Mouse (Mus musculus) hindbrain, embryonic 11.5 days (tissue): Measurements from ENCODE around the gene Asphd1. TPM values are rescaled to one million over a fixed set of nuclear protein-coding genes. Genes with fewer than 3 reads are reported as not detected.
A peak's percentile ranks its signal among the peaks of the same experiment; 100 is the strongest.

Source experiments
- ATAC-seq: fragments of 200-750 bp; cut with Nextera tagmentation; 2 replicates; pipeline ENCODE4 v1.8.0; 2017; ENCODE audit warnings: mild to moderate bottlenecking, moderate TSS enrichment, moderate library complexity; ENCODE audit not compliant: low FRiP score
- DNase-seq: peaks from one replicate; pipeline ENCODE4 v3.0.0-alpha.2; 2015; ENCODE audit warnings: low spot score
- H3K27ac ChIP-seq: fragments of 300-500 bp; sonication (generic); 2 replicates; pipeline ENCODE4 v1.5.1; 2014; ENCODE audit warnings: mild to moderate bottlenecking, low read depth, low read length
- H3K27me3 ChIP-seq: fragments of 300-500 bp; sonication (generic); 2 replicates; pipeline ENCODE4 v1.6.1; 2014; ENCODE audit warnings: mild to moderate bottlenecking, low read length, moderate library complexity, mixed read lengths; ENCODE audit not compliant: control insufficient read depth, insufficient read depth
- H3K36me3 ChIP-seq: fragments of 300-500 bp; sonication (generic); 2 replicates; pipeline ENCODE4 v1.6.1; 2014; ENCODE audit warnings: mild to moderate bottlenecking, low read length, moderate library complexity, mixed read lengths; ENCODE audit not compliant: control insufficient read depth, insufficient read depth
- H3K4me1 ChIP-seq: fragments of 300-500 bp; sonication (generic); replicated peaks from 2 replicates; pipeline ENCODE4 v1.6.1; 2014; ENCODE audit warnings: low read length, mixed read lengths; ENCODE audit not compliant: control insufficient read depth, insufficient read depth
- H3K4me2 ChIP-seq: fragments of 300-500 bp; sonication (generic); replicated peaks from 2 replicates; pipeline ENCODE4 v1.6.1; 2014; ENCODE audit warnings: mild to moderate bottlenecking, low read depth, low read length
- H3K4me3 ChIP-seq: fragments of 300-500 bp; sonication (generic); 2 replicates; pipeline ENCODE4 v1.5.1; 2014; ENCODE audit warnings: low read depth, low read length
- H3K9ac ChIP-seq: fragments of 300-500 bp; sonication (generic); 2 replicates; pipeline ENCODE4 v1.6.1; 2014; ENCODE audit warnings: low read depth, low read length
- H3K9me3 ChIP-seq: fragments of 300-500 bp; sonication (generic); 2 replicates; pipeline ENCODE4 v1.6.1; 2016; ENCODE audit warnings: low read length; ENCODE audit not compliant: control insufficient read depth
- WGBS: fragments of 180-500 bp; shearing (Covaris S2); extraction: QIAGEN DNeasy Blood & Tissue Kit; methylation state at CpG from one replicate; pipeline ENCODE4 v1.1.7; 2014; 5-methylcytosine and 5-hydroxymethylcytosine counted together
- polyA plus RNA-seq: library from polyadenylated mRNA; unstranded; fragments of >200 nt; fragmentation: Nextera tagmentation; extraction: Ambion mirVana; gene quantifications from 2 replicates; pipeline ENCODE4 v1.2.1, GENCODE M21; 2014

The Asphd1 gene
- polyA plus RNA-seq, 1 experiment from 2014 or later: 0.90 TPM

DNA sequence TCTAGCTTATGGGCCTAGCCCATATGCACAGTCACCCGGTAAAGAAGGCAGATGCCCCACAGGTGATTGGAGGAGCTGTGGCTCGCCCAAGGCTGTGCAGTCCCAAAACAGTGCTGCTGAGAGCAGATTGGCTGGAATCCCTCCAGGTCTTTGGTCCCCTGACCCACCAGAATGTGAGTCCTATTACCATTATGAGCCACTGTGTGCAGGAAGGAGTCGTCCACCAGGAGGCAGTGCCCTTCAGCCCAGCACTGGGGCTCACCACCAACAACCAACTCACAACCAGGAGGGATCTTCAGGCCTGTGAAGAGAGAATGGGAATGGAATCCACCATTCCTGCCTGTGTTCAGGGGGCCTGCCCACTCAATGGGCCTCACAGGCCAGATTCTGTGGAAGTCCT lies 2.9 kb downstream of the Asphd1 start:
- no peaks in the 10 kb centered on the region for H3K9me3 ChIP-seq
- no peak overlapping the region for H3K4me3 ChIP-seq
- no peak overlapping the region for H3K27ac ChIP-seq
- H3K9ac ChIP-seq: no peak overlapping the region
- no peak overlapping the region for H3K4me2 ChIP-seq
- no peak for ATAC-seq
- H3K27me3 ChIP-seq: peaks cover 15% of the 10 kb centered on the region
- H3K36me3 ChIP-seq: no peaks in the 10 kb centered on the region
- WGBS: 47% methylated on average over 3 of the region's 3 CpGs
- peaks cover 4% of the 10 kb centered on the region; the same call in 1 of the 2 replicates for H3K4me1 ChIP-seq
- DNase-seq: peak; percentile 48

- Histone ChIP-seq H3K27ac (no peak overlapping the region), H3K27me3 (no peaks in the 10 kb centered on the region), H3K4me1 (peaks cover 4% of the 10 kb centered on the region; the same call in 1 of the 2 replicates), H3K4me2 (no peak overlapping the region), H3K9me3 (no peaks in the 10 kb centered on the region), H3K36me3 (0 out of 2 replicates have a peak, but pooled peaks cover 1% of the 10 kb centered on the region), H3K4me3 (no peak overlapping the region), H3K9ac (no peak overlapping the region)
- 62% methylated on average over 5 of the region's 5 CpGs for WGBS
- DNase-seq: no peak
- ATAC-seq: no peak
These were observed 7.6 kb downstream of the Asphd1 start for GRCm38 (mm10) chr7:126941801-126942200.

DNA sequence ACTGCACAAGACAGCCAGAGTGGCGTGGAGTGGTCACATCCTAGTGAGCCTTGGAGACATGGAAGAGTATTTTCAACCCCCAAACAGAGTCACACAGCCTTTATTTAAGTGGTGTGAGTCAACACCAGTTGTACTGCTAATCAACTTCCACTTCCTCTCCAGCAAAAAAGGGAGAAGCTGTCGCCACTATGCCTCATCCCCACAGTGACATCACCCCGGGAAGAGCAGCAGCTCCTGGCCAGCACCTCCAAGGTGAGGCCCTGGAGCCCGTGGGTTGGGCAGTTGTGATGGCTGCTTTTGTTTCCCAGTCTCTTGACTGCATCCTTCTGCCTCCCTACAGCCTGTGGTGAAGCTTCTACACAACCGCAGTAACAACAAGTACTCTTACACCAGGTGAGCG lies 8.2 kb downstream of the Asphd1 start:
- Histone ChIP-seq H3K36me3 (0 out of 2 replicates have a peak, but pooled peaks cover 3% of the 10 kb centered on the region), H3K4me2 (no peak overlapping the region), H3K9me3 (no peaks in the 10 kb centered on the region), H3K9ac (no peak overlapping the region), H3K27ac (no peak overlapping the region), H3K27me3 (no peaks in the 10 kb centered on the region), H3K4me3 (no peak overlapping the region), H3K4me1 (peaks cover 4% of the 10 kb centered on the region; the same call in 1 of the 2 replicates)
- DNase-seq (no peak), ATAC-seq (no peak)
- WGBS: 60% methylated on average over 6 of the region's 6 CpGs

DNA sequence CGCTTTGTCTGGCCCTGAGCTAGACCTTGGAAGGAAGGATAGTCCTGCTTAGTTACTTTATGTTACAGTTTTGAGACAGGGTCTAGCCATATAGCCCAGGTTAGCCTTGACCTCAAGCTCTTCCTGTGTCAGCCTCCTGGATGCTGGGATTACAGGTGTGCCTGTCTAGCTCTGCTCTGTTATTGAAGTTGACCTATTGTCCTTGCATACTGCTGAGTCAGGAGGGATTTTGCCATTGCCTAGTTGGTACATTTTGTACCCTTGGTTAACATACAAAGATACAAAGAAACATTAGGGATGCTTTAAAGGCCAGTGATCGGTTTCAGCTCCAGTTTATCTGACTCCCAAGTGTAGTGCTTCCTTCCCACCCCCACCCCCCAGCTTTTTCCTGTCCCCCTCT lies 16.7 kb downstream of the Asphd1 start:
- 0 out of 2 replicates have a peak, but pooled peaks cover 3% of the 10 kb centered on the region for H3K36me3 ChIP-seq
- no peak for DNase-seq
- no peak overlapping the region for H3K4me3 ChIP-seq
- WGBS: 93% methylated on average over 2 of the region's 2 CpGs
- no peak overlapping the region for H3K27ac ChIP-seq
- no peaks in the 10 kb centered on the region for H3K4me1 ChIP-seq
- ATAC-seq: no peak
- H3K4me2 ChIP-seq: no peak overlapping the region
- no peak overlapping the region for H3K9ac ChIP-seq
- H3K27me3 ChIP-seq: no peaks in the 10 kb centered on the region
- H3K9me3 ChIP-seq: no peaks in the 10 kb centered on the region

GRCm38 (mm10) chr7:126929046-126929445 lies 20.3 kb downstream of the Asphd1 start:
- WGBS: under 1% methylated on average over 21 of the region's 27 CpGs
- Histone ChIP-seq H3K4me3 (peak overlapping the region; percentile 71), H3K9me3 (no peaks in the 10 kb centered on the region), H3K4me2 (peak overlapping the region; percentile 93), H3K27ac (peak overlapping the region; percentile 43; the same call in 1 of the 2 replicates), H3K9ac (peak overlapping the region; percentile 67), H3K27me3 (no peaks in the 10 kb centered on the region), H3K4me1 (no peaks in the 10 kb centered on the region), H3K36me3 (no peaks in the 10 kb centered on the region)
- ATAC-seq: peak; percentile 80
- DNase-seq: no peak

DNA sequence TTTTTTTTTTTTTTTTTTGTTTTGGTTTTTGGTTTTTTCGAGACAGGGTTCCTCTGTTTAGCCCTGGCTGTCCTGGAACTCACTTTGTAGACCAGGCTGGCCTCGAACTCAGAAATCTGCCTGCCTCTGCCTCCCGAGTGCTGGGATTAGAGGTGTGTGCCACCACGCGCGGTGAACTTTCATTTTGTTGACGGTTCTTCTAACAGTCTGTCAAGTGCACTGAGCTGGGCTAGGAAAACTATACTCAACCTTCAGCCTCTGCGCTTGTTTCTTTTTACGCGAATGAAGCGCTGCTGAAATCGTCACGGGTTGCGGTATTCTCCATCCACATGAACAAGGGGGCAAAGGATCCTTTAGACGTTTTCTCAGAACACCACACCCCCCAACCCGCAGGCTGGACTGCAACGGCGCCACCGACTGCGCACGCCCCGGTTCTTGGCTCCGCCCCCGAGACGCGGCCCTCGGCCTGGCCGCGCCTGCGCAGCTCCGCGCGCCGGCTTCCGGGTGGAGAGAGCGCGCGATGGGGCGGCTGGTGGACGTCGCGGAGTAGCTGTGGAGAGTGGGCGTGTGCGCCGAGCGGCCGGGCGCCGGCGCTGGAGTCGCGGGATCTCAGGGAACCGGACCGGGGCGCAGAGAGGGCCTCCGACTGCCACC lies 20.9 kb downstream of the Asphd1 start, which contains the start of gene Kctd13:
TSS of gene Kctd13 (plus strand) at position 496 of the 654 bp plus-strand sequence.
- Histone ChIP-seq H3K4me1 (no peaks in the 10 kb centered on the region), H3K4me2 (peak within 1 kb of the TSS; percentile 93), H3K9ac (peak within 1 kb of the TSS; percentile 67), H3K36me3 (no peaks in the 10 kb centered on the region), H3K27me3 (no peaks in the 10 kb centered on the region), H3K4me3 (peak within 1 kb of the TSS; percentile 71), H3K27ac (peak within 1 kb of the TSS; percentile 43; the same call in 1 of the 2 replicates), H3K9me3 (no peaks in the 10 kb centered on the region)
- ATAC-seq: peak; percentile 94
- 5% methylated on average over 48 of the region's 56 CpGs for WGBS
- DNase-seq: peak; percentile 95

GRCm38 (mm10) chr7:126926299-126926698 lies 23.1 kb downstream of the Asphd1 start:
- Histone ChIP-seq H3K9ac (no peak overlapping the region), H3K36me3 (no peaks in the 10 kb centered on the region), H3K4me3 (no peak overlapping the region), H3K4me1 (peaks cover 4% of the 10 kb centered on the region; the same call in 1 of the 2 replicates), H3K9me3 (no peaks in the 10 kb centered on the region), H3K27me3 (no peaks in the 10 kb centered on the region), H3K4me2 (no peak overlapping the region), H3K27ac (no peak overlapping the region)
- WGBS: 59% methylated on average over 3 of the region's 3 CpGs
- ATAC-seq: no peak
- no peak for DNase-seq

- H3K36me3 ChIP-seq: no peaks in the 10 kb centered on the region
- H3K27me3 ChIP-seq: no peaks in the 10 kb centered on the region
- ATAC-seq (no peak), DNase-seq (no peak)
- H3K27ac ChIP-seq: peak overlapping the region; percentile 88
- no peak overlapping the region for H3K4me3 ChIP-seq
- H3K4me1 ChIP-seq: peaks cover 4% of the 10 kb centered on the region; the same call in 1 of the 2 replicates
- WGBS: 27% methylated on average over 5 of the region's 5 CpGs
- H3K9me3 ChIP-seq: no peaks in the 10 kb centered on the region
- H3K4me2 ChIP-seq: no peak overlapping the region
- H3K9ac ChIP-seq: no peak overlapping the region
These were observed 25.4 kb downstream of the Asphd1 start for GRCm38 (mm10) chr7:126923999-126924398.

- DNase-seq (peak; percentile 74), ATAC-seq (peak; percentile 86)
- Histone ChIP-seq H3K4me3 (peak within 1 kb of the TSS; percentile 11; the same call in 1 of the 2 replicates), H3K9me3 (no peaks in the 10 kb centered on the region), H3K36me3 (no peaks in the 10 kb centered on the region), H3K27me3 (no peaks in the 10 kb centered on the region), H3K27ac (peak within 1 kb of the TSS; percentile 88), H3K9ac (peak within 1 kb of the TSS; percentile 44), H3K4me2 (peak within 1 kb of the TSS; percentile 31), H3K4me1 (peaks cover 4% of the 10 kb centered on the region; the same call in 1 of the 2 replicates)
- WGBS: 28% methylated on average over 5 of the region's 5 CpGs
These were observed 26.7 kb downstream of the Asphd1 start, which contains the start of gene Tmem219 for GRCm38 (mm10) chr7:126922624-126923060. Tmem219 (minus strand) TSS chr7:126922917.
